ENCODE assay signal across 8 mouse cellular contexts in the genomic region with DNA sequence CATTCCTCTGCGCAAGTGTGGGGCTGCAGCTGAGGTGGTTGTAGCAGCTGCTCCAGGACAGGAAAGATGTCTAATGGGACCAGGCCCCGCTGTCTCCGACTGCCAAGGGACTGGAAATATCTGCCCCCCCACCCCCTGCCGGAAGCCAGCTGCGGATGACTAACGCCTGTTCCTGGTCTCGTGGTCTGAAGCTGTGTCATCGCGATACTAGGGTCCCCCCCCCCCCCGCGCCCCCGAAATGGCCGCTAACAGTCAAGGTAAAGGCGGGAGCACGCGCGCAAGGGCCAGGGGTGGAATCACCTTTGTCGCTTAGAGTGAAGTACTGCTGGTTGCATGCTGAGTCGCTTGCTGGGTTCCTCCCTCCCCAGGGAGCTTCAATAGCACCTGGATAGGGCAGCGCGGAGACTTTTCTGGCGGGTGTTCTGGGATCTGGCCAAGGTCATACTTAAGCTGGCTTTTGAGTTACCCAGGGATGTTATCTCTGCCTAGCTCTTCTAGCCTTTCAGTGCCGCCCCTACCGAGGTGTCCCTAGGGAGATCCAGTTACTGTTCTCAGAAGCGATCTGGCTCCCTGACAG. TPM values are rescaled to one million over a fixed set of nuclear protein-coding genes. Genes with fewer than 3 reads are reported as not detected.
A peak's percentile ranks its signal among the peaks of the same experiment; 100 is the strongest.
DNase-seq lines count a peak whose midpoint lies in the region; TF ChIP-seq lines count a peak whose summit lies in the region.

A gene (plus strand): TSS at position 205 of the 577 bp plus-strand sequence.
A gene (minus strand): TSS at position 421 of the 577 bp plus-strand sequence.

- WGBS in macrophage (ENCODE audit: missing documents): 19% methylated on average over 20 of the region's 25 CpGs

- no peaks in the 10 kb centered on the region for H3K4me1 ChIP-seq in cortical plate, adult 2 months (ENCODE audit: control insufficient read depth, insufficient read depth, low read length)

- peak within 1 kb of the TSS; percentile 66 for H3K27ac ChIP-seq in cortical plate, adult 2 months (ENCODE audit: insufficient read depth, low read length)
- peak within 1 kb of the TSS; percentile 76 for H3K27ac ChIP-seq in left cerebral cortex, adult 2 months
- H3K27ac ChIP-seq in macrophage: peak within 1 kb of the TSS; percentile 82

- peaks cover 32% of the 10 kb centered on the region; the same call in 1 of the 2 replicates for H3K79me2 ChIP-seq in macrophage (ENCODE audit: inconsistent target)

- peak within 1 kb of the TSS; percentile 72 for H3K4me3 ChIP-seq in cortical plate, adult 2 months (ENCODE audit: insufficient read depth, low read length)
- H3K4me3 ChIP-seq in left cerebral cortex, adult 2 months: peak within 1 kb of the TSS; percentile 51
- H3K4me3 ChIP-seq in macrophage (ENCODE audit: inconsistent target): peak within 1 kb of the TSS; percentile 63

- TF ChIP-seq CTCF in cortical plate, adult 2 months (IDR thresholded peaks at IDR 0.05; ENCODE audit: extremely low read depth, insufficient read depth, low read length): no peak
- TF ChIP-seq CTCF in left cerebral cortex, adult 2 months (IDR thresholded peaks at IDR 0.05): no peak

- DNase-seq in adipocyte (ENCODE audit: low spot score): peak; percentile 89
- DNase-seq in gastrocnemius, adult 8-10 months (ENCODE audit: low spot score in 2 of 2): peak; percentile 71 to 73
- peak; percentile 0 for DNase-seq in hindlimb bud, embryonic 11.5 days (ENCODE audit: extremely low spot score, low read depth, low spot score)
- DNase-seq in left cerebral cortex, adult 2 months (ENCODE audit: extremely low spot score in 1 of 2, low spot score in 2 of 2): peak; percentile 19 to 71
- DNase-seq in right cerebral cortex, adult 18-20 months: peak; percentile 73
- DNase-seq in urinary bladder, adult 2 months (ENCODE audit: low spot score): peak; percentile 23

- 0 out of 2 replicates have a peak, but pooled peaks have one; percentile 34 for TF ChIP-seq POLR2A in cortical plate, adult 2 months (IDR thresholded peaks at IDR 0.05; ENCODE audit: extremely low read depth, insufficient read depth, low read length)

- intact Hi-C loops in left cerebral cortex, adult 2 months (cut with DNase I): loop anchor here (1.0 kb wide), 1 partner anchor 34 kb away; a partner anchor contains a TSS

- H3K36me3 ChIP-seq in macrophage (ENCODE audit: inconsistent target): no peaks in the 10 kb centered on the region

RNA-seq across cellular contexts. Expression of the first gene that starts in this region (rescaled TPM):
- polyA plus RNA-seq in cortical plate, adult 2 months (2012; rRNA removed): 25.8 and 27.5 TPM in 2 replicates
- 100 to 1,000 TPM; 213 to 242 (median 228) TPM for total RNA-seq in gastrocnemius, adult 8-10 months (2022)
- 10 to 100 TPM; 51.6 to 51.8 TPM for total RNA-seq in left cerebral cortex, adult 2 months (2021)
- total RNA-seq in macrophage (2018; cell fraction: chromatin; rRNA removed): 10 to 100 TPM in 18 of 26 experiments, 1 to 10 TPM in 8; 3.8 to 44.4 (median 18.1) TPM
- 10 to 100 TPM; 34.5 to 65.2 (median 52.1) TPM for total RNA-seq in macrophage (2018; cell fraction: cytosol; rRNA removed)
- 10 to 100 TPM in 24 of 26 experiments, 1 to 10 TPM in 2; 8.4 to 54.5 (median 17.1) TPM for total RNA-seq in macrophage (2018; cell fraction: nucleus; rRNA removed)
- polyA plus RNA-seq in macrophage (2018): 44.5 to 78.1 TPM (median 48.7 TPM) in 3 replicates
- polyA plus RNA-seq in urinary bladder, adult 2 months (2012; rRNA removed): 39.7 and 45.2 TPM in 2 replicates

RNA-seq across cellular contexts. Expression of the second gene that starts in this region (rescaled TPM):
- 0.79 and 0.85 TPM in 2 replicates for polyA plus RNA-seq in cortical plate, adult 2 months (2012; rRNA removed)
- total RNA-seq in gastrocnemius, adult 8-10 months (2022): under 1 TPM; 0.53 to 0.96 (median 0.72) TPM
- 1 to 10 TPM; 3.6 TPM for total RNA-seq in left cerebral cortex, adult 2 months (2021)
- total RNA-seq in macrophage (2018; cell fraction: chromatin; rRNA removed): 1 to 10 TPM in 23 of 26 experiments, under 1 TPM in 3; 0.17 to 6.3 (median 3.9) TPM
- 1 to 10 TPM in 2 of 26 experiments, under 1 TPM in 24; 0.33 to 1.6 (median 0.69) TPM for total RNA-seq in macrophage (2018; cell fraction: cytosol; rRNA removed)
- 1 to 10 TPM in 21 of 26 experiments, under 1 TPM in 5; 0.35 to 4.7 (median 1.6) TPM for total RNA-seq in macrophage (2018; cell fraction: nucleus; rRNA removed)
- polyA plus RNA-seq in macrophage (2018): 0.15 to 0.36 TPM (median 0.29 TPM) in 3 replicates
- 1.0 and 1.3 TPM in 2 replicates for polyA plus RNA-seq in urinary bladder, adult 2 months (2012; rRNA removed)

Comparison
In these comparisons a context has a peak if more than half of its experiments do, and no peak if none do; other contexts are left out.
1. Peak in every context shown above with its lines: DNase-seq, H3K4me3 ChIP-seq and H3K27ac ChIP-seq.
2. RNA of the first gene that starts in this region (total RNA-seq): 213 to 242 TPM in gastrocnemius, adult 8-10 months; 51.6 to 51.8 TPM in left cerebral cortex, adult 2 months; every median in the first group is over 4 times any median in the second.
3. DNase-seq: peak in every context shown above with its lines; median percentile 89 in adipocyte; 73 in right cerebral cortex, adult 18-20 months; 72 in gastrocnemius, adult 8-10 months; 45 in left cerebral cortex, adult 2 months; 23 in urinary bladder, adult 2 months; 0 in hindlimb bud, embryonic 11.5 days.